Mouse (Mus musculus) neural tube, embryonic 14.5 days (tissue): ENCODE results near the gene Cd3e. TPM values are rescaled to one million over a fixed set of nuclear protein-coding genes. Genes with fewer than 3 reads are reported as not detected.
"Not testable (repeated sequence)": the region's sequence is repeated elsewhere in the genome, so short reads cannot be mapped to it uniquely, and the experiment has no call there.

Experiments
- ATAC-seq: fragments of 200-750 bp; cut with Nextera tagmentation; 2 replicates; pipeline ENCODE4 v1.8.0; 2017; ENCODE audit warnings: low read depth, mild to moderate bottlenecking, moderate TSS enrichment, moderate library complexity
- H3K27ac ChIP-seq: fragments of 300-500 bp; sonication (generic); 2 replicates; pipeline ENCODE4 v1.5.1; 2014; ENCODE audit warnings: low read depth, mild to moderate bottlenecking, control low read depth, low read length, moderate library complexity, mixed read lengths
- H3K27me3 ChIP-seq: fragments of 300-500 bp; sonication (generic); 2 replicates; pipeline ENCODE4 v1.6.1; 2014; ENCODE audit warnings: low read length; ENCODE audit not compliant: control insufficient read depth, insufficient read depth
- H3K36me3 ChIP-seq: fragments of 300-500 bp; sonication (generic); 2 replicates; pipeline ENCODE4 v1.6.1; 2014; ENCODE audit warnings: low read length, mixed read lengths; ENCODE audit not compliant: control insufficient read depth, insufficient read depth
- H3K4me1 ChIP-seq: fragments of 300-500 bp; sonication (generic); 2 replicates; pipeline ENCODE4 v1.6.1; 2014; ENCODE audit warnings: low read length; ENCODE audit not compliant: control insufficient read depth, insufficient read depth
- H3K4me2 ChIP-seq: fragments of 300-500 bp; sonication (generic); 2 replicates; pipeline ENCODE4 v1.6.1; 2014; ENCODE audit warnings: mild to moderate bottlenecking, low read depth, low read length, control low read depth
- H3K4me3 ChIP-seq: fragments of 300-500 bp; sonication (generic); 2 replicates; pipeline ENCODE4 v1.5.1; 2014; ENCODE audit warnings: low read depth, low read length, control low read depth, mixed read lengths
- H3K9ac ChIP-seq: fragments of 300-500 bp; sonication (generic); replicated peaks from 2 replicates; pipeline ENCODE4 v1.6.1; 2014; ENCODE audit warnings: low read depth, mild to moderate bottlenecking, control low read depth, low read length, mixed read lengths
- H3K9me3 ChIP-seq: fragments of 300-500 bp; sonication (generic); 2 replicates; pipeline ENCODE4 v1.6.1; 2016; ENCODE audit warnings: low read length; ENCODE audit not compliant: control insufficient read depth
- WGBS: fragments of 180-500 bp; shearing (Covaris S2); extraction: QIAGEN DNeasy Blood & Tissue Kit; methylation state at CpG from one replicate; pipeline ENCODE4 v1.1.7; 2014; 5-methylcytosine and 5-hydroxymethylcytosine counted together
- polyA plus RNA-seq: library from polyadenylated mRNA; unstranded; fragments of >200 nt; fragmentation: Nextera tagmentation; extraction: Ambion mirVana; gene quantifications from 2 replicates; pipeline ENCODE4 v1.2.1, GENCODE M21; 2014

The Cd3e gene
- polyA plus RNA-seq, 1 experiment from 2014 or later: 0.31 TPM

DNA sequence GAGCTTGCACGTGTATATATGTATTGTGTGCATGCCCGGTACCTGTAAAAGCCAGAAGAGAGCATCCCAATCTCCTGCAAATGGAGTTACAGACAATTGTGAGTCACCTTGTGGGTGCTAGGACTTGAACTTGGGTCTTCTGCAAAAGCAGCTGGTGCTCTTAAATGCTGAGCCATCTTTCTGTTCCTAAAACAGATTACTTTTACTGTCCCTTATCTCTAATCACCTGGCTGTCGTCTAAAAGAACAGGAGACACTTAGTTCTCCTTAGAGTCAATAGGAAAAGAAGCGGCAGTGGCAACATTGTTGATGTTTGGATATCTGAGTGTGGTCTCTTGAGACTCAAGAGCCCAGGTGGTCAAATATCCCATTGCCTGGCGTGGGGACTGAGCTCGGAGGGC lies 31.6 kb downstream of the Cd3e start:
- Histone ChIP-seq H3K9me3 (no peaks in the 10 kb centered on the region), H3K27me3 (no peaks in the 10 kb centered on the region)
- 75% methylated on average over 6 of the region's 6 CpGs for WGBS

DNA sequence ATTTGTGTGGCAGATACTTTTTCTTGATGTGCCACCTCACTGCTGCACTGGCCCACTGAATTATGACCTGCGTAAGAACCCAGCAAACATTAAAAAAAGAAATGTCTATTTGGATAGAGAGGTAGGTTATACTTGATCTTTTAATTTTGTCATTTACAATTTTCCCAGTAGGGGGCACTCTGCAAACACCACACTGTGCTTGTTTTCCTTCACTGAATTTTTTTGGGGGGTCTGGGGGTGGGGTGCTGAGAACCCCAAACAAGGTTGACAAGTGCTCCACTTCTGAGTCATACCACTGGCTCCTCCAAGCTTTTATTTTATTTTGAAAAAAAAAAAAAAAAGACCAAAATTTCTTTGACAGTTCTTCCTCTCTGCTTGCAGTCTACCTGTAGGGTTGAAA lies 40.0 kb downstream of the Cd3e start:
- WGBS: 67% methylated on average over 1 of the region's 1 CpGs
- peaks cover 9% of the 10 kb centered on the region for H3K4me1 ChIP-seq
- H3K4me3 ChIP-seq: no peak overlapping the region
- ATAC-seq: no peak
- no peak overlapping the region for H3K4me2 ChIP-seq
- H3K9me3 ChIP-seq: no peaks in the 10 kb centered on the region
- no peak overlapping the region for H3K9ac ChIP-seq
- no peaks in the 10 kb centered on the region for H3K27me3 ChIP-seq
- H3K27ac ChIP-seq: no peak overlapping the region
- H3K36me3 ChIP-seq: no peaks in the 10 kb centered on the region

More for the DNA sequence above, 31.6 kb downstream of the Cd3e start:
- Histone ChIP-seq H3K27ac (no peak overlapping the region), H3K4me2 (no peak overlapping the region), H3K9ac (no peak overlapping the region), H3K36me3 (no peaks in the 10 kb centered on the region), H3K4me1 (no peaks in the 10 kb centered on the region), H3K4me3 (no peak overlapping the region)
- ATAC-seq: no peak

DNA sequence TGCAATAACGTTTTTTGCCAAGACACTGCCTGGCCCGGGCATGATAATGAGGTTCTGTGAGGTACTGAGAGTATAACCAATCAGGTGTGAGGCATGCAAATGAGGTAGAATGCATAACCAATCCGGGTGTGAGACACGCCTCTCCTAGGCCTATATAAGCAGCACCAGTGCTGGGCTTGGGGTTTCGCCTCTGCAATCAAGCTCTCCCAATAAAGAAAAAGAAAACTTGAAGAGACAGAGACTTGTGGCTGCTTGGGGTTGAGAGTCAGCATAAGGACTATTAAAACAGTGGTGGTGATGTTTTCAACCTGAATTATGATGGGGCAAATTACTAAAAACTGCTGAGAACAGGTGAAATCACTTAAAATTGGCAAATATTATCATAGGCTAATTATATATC lies 41.7 kb downstream of the Cd3e start:
- not testable (repeated sequence) for H3K9me3 ChIP-seq, ATAC-seq, H3K9ac ChIP-seq, H3K4me2 ChIP-seq, H3K36me3 ChIP-seq, H3K27ac ChIP-seq, H3K4me3 ChIP-seq, H3K4me1 ChIP-seq, H3K27me3 ChIP-seq
- WGBS: 88% methylated on average over 5 of the region's 5 CpGs

DNA sequence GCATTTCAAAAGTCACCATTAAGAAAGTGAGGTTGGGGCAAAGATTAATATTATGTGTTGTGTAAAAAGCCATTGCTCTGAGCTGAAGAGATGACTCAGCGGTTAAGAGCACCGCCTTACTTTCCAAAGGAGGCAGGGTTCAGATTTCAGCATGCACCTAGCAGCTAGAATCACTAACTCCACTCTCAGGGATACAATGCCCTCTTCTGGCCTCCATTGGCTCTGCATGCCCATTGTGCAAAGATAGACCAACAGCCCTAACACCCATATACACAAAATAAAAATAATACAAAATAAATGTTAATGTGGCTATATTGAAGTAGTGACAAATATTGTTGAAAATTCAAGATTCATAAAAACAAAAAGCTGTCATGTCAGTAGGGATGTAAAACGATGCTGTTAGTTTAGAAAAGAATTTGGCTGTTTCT lies 42.6 kb downstream of the Cd3e start:
- Histone ChIP-seq H3K27me3 (no peaks in the 10 kb centered on the region), H3K36me3 (peaks cover 6% of the 10 kb centered on the region; the same call in 1 of the 2 replicates), H3K9me3 (no peaks in the 10 kb centered on the region), H3K27ac (no peak overlapping the region), H3K9ac (no peak overlapping the region), H3K4me3 (no peak overlapping the region), H3K4me1 (peaks cover 10% of the 10 kb centered on the region), H3K4me2 (no peak overlapping the region)
- WGBS: 26% methylated on average over 3 of the region's 3 CpGs
- 0 out of 2 replicates have a peak, but pooled peaks have one; percentile 12 for ATAC-seq

DNA sequence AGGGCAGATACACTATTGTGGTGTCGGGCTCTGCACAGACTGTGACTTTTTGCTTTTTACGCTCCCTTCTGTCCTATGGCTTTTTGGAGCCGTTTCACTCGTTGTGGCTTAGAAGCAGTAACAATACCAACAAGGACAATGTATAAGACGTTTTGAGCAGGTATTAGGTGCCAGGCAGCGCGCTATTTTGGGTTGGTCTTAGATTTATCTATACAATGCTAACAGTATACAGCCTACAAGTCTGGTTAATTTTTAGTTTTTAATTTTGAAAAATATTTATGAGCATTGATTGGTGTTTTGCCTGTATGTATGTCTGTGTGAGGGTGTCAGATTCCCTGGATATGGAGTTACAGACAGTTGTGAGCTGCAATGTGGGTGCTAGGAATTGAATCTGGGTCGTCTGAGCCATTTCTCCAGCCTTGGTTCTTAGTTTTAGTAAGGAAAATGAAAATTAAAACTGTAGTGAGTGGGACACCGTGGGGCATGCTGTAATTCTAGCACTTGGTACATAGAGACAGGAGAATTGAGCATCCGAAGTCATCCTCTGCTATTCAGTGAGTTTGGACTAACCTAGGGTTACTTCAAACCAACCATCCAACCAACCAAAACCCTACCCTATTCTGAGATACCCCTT lies 43.5 kb downstream of the Cd3e start:
- peak; percentile 42; the same call in 1 of the 2 replicates for ATAC-seq
- Histone ChIP-seq H3K27me3 (no peaks in the 10 kb centered on the region), H3K9me3 (no peaks in the 10 kb centered on the region)

DNA sequence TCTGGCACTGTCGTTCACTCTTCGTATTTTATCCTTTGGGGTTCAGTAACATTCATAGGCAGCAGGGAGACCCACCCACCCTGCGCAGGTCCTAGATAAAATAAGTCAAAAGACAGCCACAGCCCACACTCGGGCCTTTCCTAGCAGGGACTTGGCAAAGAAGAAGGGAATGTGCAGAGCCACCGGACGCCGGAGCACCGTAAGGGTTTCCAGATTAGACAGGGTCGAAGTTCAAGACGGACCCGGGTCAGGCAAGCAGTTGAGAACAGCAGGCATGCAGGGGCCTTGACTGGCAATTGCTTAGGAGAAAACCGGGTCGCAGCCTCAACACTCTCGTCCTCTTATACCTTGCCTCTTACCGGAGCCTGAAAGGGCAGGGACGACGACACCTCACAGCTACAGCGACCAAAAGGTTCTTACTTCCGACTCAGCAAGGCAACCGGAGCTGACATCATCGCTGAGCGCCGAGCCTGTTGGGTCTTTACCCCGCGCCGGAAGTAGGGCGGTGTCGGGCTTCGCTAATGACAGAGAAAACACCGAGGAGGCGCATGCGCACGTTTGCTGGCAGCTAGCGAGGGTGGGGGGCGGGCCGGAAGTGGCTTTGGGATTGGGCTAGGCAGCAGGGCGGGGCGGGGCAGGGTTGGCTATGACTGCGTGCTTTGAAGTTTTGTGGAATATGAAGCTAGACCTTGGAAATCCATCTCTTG lies 44.1 kb downstream of the Cd3e start, which contains the start of gene Ube4a:
TSS of gene Ube4a (minus strand) at position 475 of the 707 bp plus-strand sequence.
- Histone ChIP-seq H3K9ac (peak within 1 kb of the TSS; percentile 80), H3K4me3 (peak within 1 kb of the TSS; percentile 87), H3K27ac (peak within 1 kb of the TSS; percentile 30), H3K27me3 (no peaks in the 10 kb centered on the region), H3K4me1 (peaks cover 10% of the 10 kb centered on the region), H3K36me3 (peaks cover 7% of the 10 kb centered on the region; the same call in 1 of the 2 replicates), H3K9me3 (no peaks in the 10 kb centered on the region), H3K4me2 (peak within 1 kb of the TSS; percentile 78)
- ATAC-seq: peak; percentile 94
- WGBS: under 1% methylated on average over 39 of the region's 39 CpGs

More for the DNA sequence above, 43.5 kb downstream of the Cd3e start:
- Histone ChIP-seq H3K9ac (no peak overlapping the region), H3K4me3 (peak overlapping the region; percentile 87), H3K27ac (no peak overlapping the region), H3K36me3 (peaks cover 7% of the 10 kb centered on the region; the same call in 1 of the 2 replicates), H3K4me2 (peak overlapping the region; percentile 45), H3K4me1 (peaks cover 10% of the 10 kb centered on the region)
- WGBS: 13% methylated on average over 10 of the region's 10 CpGs

DNA sequence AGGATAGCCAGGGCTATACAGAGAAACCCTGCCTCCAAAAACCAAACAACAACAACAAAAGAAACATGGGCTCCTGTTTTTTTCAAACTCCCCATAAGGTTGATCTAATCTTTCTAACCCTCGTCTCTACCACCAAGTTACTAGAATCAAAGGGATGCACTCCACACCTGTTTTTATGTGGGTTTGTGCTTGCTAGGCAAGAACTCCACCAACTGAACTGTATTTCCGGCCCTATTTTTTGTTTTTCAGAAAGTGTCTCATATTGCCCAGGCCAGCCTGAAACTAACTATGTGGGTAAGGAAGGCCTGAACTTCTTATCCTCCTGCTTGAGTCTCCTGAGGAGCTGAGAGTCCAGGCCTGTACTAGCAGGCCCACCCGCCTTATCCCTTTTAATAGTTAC lies 55.0 kb downstream of the Cd3e start:
- H3K27ac ChIP-seq: no peak overlapping the region
- H3K9me3 ChIP-seq: no peaks in the 10 kb centered on the region
- no peak overlapping the region for H3K4me3 ChIP-seq
- peaks cover 65% of the 10 kb centered on the region for H3K36me3 ChIP-seq
- H3K27me3 ChIP-seq: no peaks in the 10 kb centered on the region
- H3K4me1 ChIP-seq: no peaks in the 10 kb centered on the region
- no peak overlapping the region for H3K9ac ChIP-seq
- ATAC-seq: no peak
- no peak overlapping the region for H3K4me2 ChIP-seq
- WGBS: 90% methylated on average over 3 of the region's 3 CpGs
